In genomic region chr4:55292277-55292676, GRCm38 (mm10) we compare ENCODE assay signal across 9 mouse cellular contexts. TPM values are rescaled to one million over a fixed set of nuclear protein-coding genes. Genes with fewer than 3 reads are reported as not detected.
A peak's percentile ranks its signal among the peaks of the same experiment; 100 is the strongest.
DNase-seq lines count a peak whose midpoint lies in the region; TF ChIP-seq lines count a peak whose summit lies in the region.
"Had no signal": no experiment of that assay in that cellular context is flagged by ENCODE, and none has a peak within 500 bp of the region (broad histone marks: within the 10 kb centered on the region; RNA-seq: fewer than 3 reads in every experiment).

No protein-coding gene starts in this region.

- 89% methylated on average over 5 of the region's 5 CpGs for whole genome bisulfite sequencing in cerebellum, adult 2 months

- DNase-seq in heart, postnatal 4 days, result peak; percentile 22
- no peak for DNase-seq in heart, adult 18-20 months
- DNase-seq in right cerebral cortex, postnatal 4 days, result peak; percentile 24
- DNase-seq in right cerebral cortex, postnatal 36 days (ENCODE audit: low spot score in 2 of 2), result no peak
- DNase-seq in embryo, embryonic 11 days, result peak; percentile 32
- peak; percentile 61 for DNase-seq in thymus, postnatal 25 days
- no peak for DNase-seq in cerebellum, adult 9-11 months
- DNase-seq in cerebellum, adult 2 months, result no peak

- H3K27ac ChIP-seq in cerebellum, adult 2 months (ENCODE audit: insufficient read depth, low read length), result no peak overlapping the region
- H3K27ac ChIP-seq: neural tube, embryonic 12.5 days had no signal

- H3K4me1 ChIP-seq in cerebellum, adult 2 months (ENCODE audit: control insufficient read depth, insufficient read depth, low read length), result no peaks in the 10 kb centered on the region

- TF ChIP-seq POLR2A in cerebellum, adult 2 months (IDR thresholded peaks at IDR 0.05; ENCODE audit: borderline replicate concordance, insufficient read depth, low read length), result no peak

- no peaks in the 10 kb centered on the region for H3K27me3 ChIP-seq in cerebellum, adult 2 months (ENCODE audit: control insufficient read depth, insufficient read depth, low read length)
- H3K27me3 ChIP-seq: neural tube, embryonic 12.5 days had no signal

- H3K4me3 ChIP-seq in cerebellum, adult 2 months (replicated peaks; ENCODE audit: insufficient read depth, low read depth, low read length), result no peak overlapping the region
- H3K4me3 ChIP-seq: neural tube, embryonic 12.5 days had no signal

- no peak for TF ChIP-seq CTCF in cerebellum, adult 2 months (IDR thresholded peaks at IDR 0.05; ENCODE audit: borderline replicate concordance, insufficient read depth, low read depth, low read length)

RNA-seq across cellular contexts. Expression of gene Rad23b, which starts 57.6 kb away (rescaled TPM):
- total RNA-seq in heart, postnatal 4 days (2021), result 100 to 1,000 TPM; 141 to 161 TPM
- total RNA-seq in heart, adult 18-20 months (2021), result 100 to 1,000 TPM; 113 to 115 TPM
- 135 and 153 TPM in 2 replicates for polyA plus RNA-seq in cerebellum, adult 2 months (2012; rRNA removed)

Comparison
In these comparisons a context has a peak if more than half of its experiments do, and no peak if none do; other contexts are left out.
1. DNase-seq: peak in heart, postnatal 4 days (single experiment), right cerebral cortex, postnatal 4 days (single experiment), embryo, embryonic 11 days (single experiment) and thymus, postnatal 25 days (single experiment); none in heart, adult 18-20 months (0 of 2), right cerebral cortex, postnatal 36 days (0 of 2), cerebellum, adult 9-11 months (single experiment) and cerebellum, adult 2 months (0 of 2).